Mouse (Mus musculus) monocyte, adult 5-6 weeks (primary cell): ENCODE data around the gene Cbx8. TPM values are rescaled to one million over a fixed set of nuclear protein-coding genes. Genes with fewer than 3 reads are reported as not detected.
A peak's percentile ranks its signal among the peaks of the same experiment; 100 is the strongest.

Experiments used
- ATAC-seq: fragments of 153-309, 156-312 bp; replicated peaks from 2 replicates; pipeline ENCODE4 v1.8.0; 2017; ENCODE audit warnings: mild to moderate bottlenecking; ENCODE audit not compliant: low TSS enrichment, insufficient number of reproducible peaks, severe bottlenecking, poor library complexity, low FRiP score
- total RNA-seq: library from RNA; stranded (forward); fragments of 200-1000, 200-491, 200-594 nt; gene quantifications from 3 replicates; pipeline ENCODE4 v1.2.3, GENCODE M21; 2017

Cbx8 gene
- 2.7 to 7.3 TPM (median 4.7 TPM) in 3 replicates for total RNA-seq

- peak; percentile 91 for ATAC-seq
Measured at GRCm38 (mm10) chr11:119040600-119041324, at the start of gene Cbx8. Gene Cbx8 (minus strand): TSS chr11:119040969.

- no peak for ATAC-seq
Measured at GRCm38 (mm10) chr11:119090076-119090960, 49.5 kb upstream of the Cbx8 start.

GRCm38 (mm10) chr11:119089235-119090075 lies 48.7 kb upstream of the Cbx8 start:
- 0 out of 2 replicates have a peak, but pooled peaks have one; percentile 7 for ATAC-seq

GRCm38 (mm10) chr11:119088391-119089234 lies 47.8 kb upstream of the Cbx8 start:
- no peak for ATAC-seq

- peak; percentile 36 for ATAC-seq
Measured at GRCm38 (mm10) chr11:119087301-119088082, 46.7 kb upstream of the Cbx8 start.

- ATAC-seq, result peak; percentile 62
Measured at GRCm38 (mm10) chr11:119086144-119086971, 45.6 kb upstream of the Cbx8 start, which contains the start of gene Cbx4. Gene Cbx4 (minus strand): TSS chr11:119086221.

GRCm38 (mm10) chr11:119085279-119086062 lies 44.7 kb upstream of the Cbx8 start:
- ATAC-seq, result no peak

GRCm38 (mm10) chr11:119084446-119085278 lies 43.9 kb upstream of the Cbx8 start:
- ATAC-seq, result no peak

- ATAC-seq, result no peak
Measured at GRCm38 (mm10) chr11:119083724-119084445, 43.1 kb upstream of the Cbx8 start.

GRCm38 (mm10) chr11:119082638-119083599 lies 42.1 kb upstream of the Cbx8 start:
- ATAC-seq, result no peak

GRCm38 (mm10) chr11:119081839-119082637 lies 41.3 kb upstream of the Cbx8 start:
- no peak for ATAC-seq

- no peak for ATAC-seq
Measured at GRCm38 (mm10) chr11:119081148-119081838, 40.5 kb upstream of the Cbx8 start.
